ENCODE assay signal across 19 mouse cellular contexts in genomic region chrX:56430601-56431000, GRCm38 (mm10). TPM values are rescaled to one million over a fixed set of nuclear protein-coding genes. Genes with fewer than 3 reads are reported as not detected.
DNase-seq lines count a peak whose midpoint lies in the region; ATAC-seq and TF ChIP-seq lines count a peak whose summit lies in the region.
"Had no signal": no experiment of that assay in that cellular context is flagged by ENCODE, and none has a peak within 500 bp of the region (broad histone marks: within the 10 kb centered on the region; RNA-seq: fewer than 3 reads in every experiment).

No protein-coding gene starts in this region.

- peak; percentile 54 for TF ChIP-seq CTCF in gastrocnemius, adult 2 months (IDR thresholded peaks at IDR 0.05)
- TF ChIP-seq CTCF in liver, postnatal 0 days (IDR thresholded peaks at IDR 0.05; ENCODE audit: low read depth): peak; percentile 57
- peak; percentile 62 for TF ChIP-seq CTCF in Patski (IDR thresholded peaks at IDR 0.05)

- in situ Hi-C loops in Patski (cut with MboI; ENCODE audit: low pct_unique_long_range_greater_than_20kb): loop anchor here (5.0 to 25.0 kb wide), 2 partner anchors 57 to 407 kb away; no protein-coding TSS in a partner anchor

- no peaks in the 10 kb centered on the region for H3K36me3 ChIP-seq in liver, postnatal 0 days (replicated peaks; ENCODE audit: insufficient read depth, low read length)
- H3K36me3 ChIP-seq in liver, embryonic 11.5 days (ENCODE audit: control insufficient read depth, insufficient read depth, low read length): no peaks in the 10 kb centered on the region
- H3K36me3 ChIP-seq in embryonic facial prominence, embryonic 10.5 days (replicated peaks): no peaks in the 10 kb centered on the region
- H3K36me3 ChIP-seq: embryonic facial prominence, embryonic 15.5 days; hindbrain, embryonic 12.5 days; neural tube, embryonic 13.5 days had no signal

- H3K9me3 ChIP-seq in liver, postnatal 0 days (ENCODE audit: low read length): no peaks in the 10 kb centered on the region
- H3K9me3 ChIP-seq in liver, embryonic 11.5 days (ENCODE audit: control insufficient read depth, low read length): no peaks in the 10 kb centered on the region
- H3K9me3 ChIP-seq in embryonic facial prominence, embryonic 10.5 days: peaks cover 4% of the 10 kb centered on the region; the same call in 1 of the 2 replicates
- H3K9me3 ChIP-seq: embryonic facial prominence, embryonic 15.5 days; forebrain, embryonic 13.5 days; hindbrain, embryonic 12.5 days; neural tube, embryonic 13.5 days had no signal

- WGBS in liver, postnatal 0 days (ENCODE audit: insufficient replicate concordance): 49% methylated on average over 2 of the region's 2 CpGs
- WGBS in liver, embryonic 11.5 days: 48% methylated on average over 2 of the region's 2 CpGs
- 53% methylated on average over 2 of the region's 2 CpGs for WGBS in embryonic facial prominence, embryonic 10.5 days

- no peak overlapping the region for H3K9ac ChIP-seq in liver, postnatal 0 days (replicated peaks)
- no peak overlapping the region for H3K9ac ChIP-seq in liver, embryonic 11.5 days (ENCODE audit: low read depth, low read length)
- H3K9ac ChIP-seq: embryonic facial prominence, embryonic 15.5 days; forebrain, embryonic 13.5 days; hindbrain, embryonic 12.5 days; neural tube, embryonic 13.5 days had no signal

- POLR2A ChIA-PET in Patski (lab: Charles Lee): no interaction called here

- CTCF ChIA-PET in Patski (lab: Charles Lee): interaction anchor here (1.7 kb wide), 1 partner anchor 59 kb away, joined by 8 read pairs; no protein-coding TSS in a partner anchor

- H3K27me3 ChIP-seq in liver, postnatal 0 days (ENCODE audit: insufficient read depth, low read length): no peaks in the 10 kb centered on the region
- no peaks in the 10 kb centered on the region for H3K27me3 ChIP-seq in liver, embryonic 11.5 days (replicated peaks; ENCODE audit: control insufficient read depth, insufficient read depth, low read length)
- H3K27me3 ChIP-seq in Patski: peaks cover 8% of the 10 kb centered on the region
- H3K27me3 ChIP-seq in embryonic facial prominence, embryonic 10.5 days (replicated peaks; ENCODE audit: low read depth, poor library complexity, severe bottlenecking): no peaks in the 10 kb centered on the region
- H3K27me3 ChIP-seq: embryonic facial prominence, embryonic 15.5 days; forebrain, embryonic 13.5 days; hindbrain, embryonic 12.5 days; neural tube, embryonic 13.5 days had no signal

- intact Hi-C loops in gastrocnemius, adult 2 months (cut with DNase I): no loop called here
- intact Hi-C loops in gastrocnemius, postnatal 14 days (cut with DNase I; ENCODE audit: low total_unique reads): no loop called here

- H3K4me3 ChIP-seq in gastrocnemius, adult 2 months: no peak overlapping the region
- no peak overlapping the region for H3K4me3 ChIP-seq in liver, postnatal 0 days (ENCODE audit: low read depth, low read length)
- no peak overlapping the region for H3K4me3 ChIP-seq in liver, embryonic 11.5 days (ENCODE audit: low read depth, low read length)
- no peak overlapping the region for H3K4me3 ChIP-seq in embryonic facial prominence, embryonic 10.5 days
- H3K4me3 ChIP-seq: embryonic facial prominence, embryonic 15.5 days; forebrain, embryonic 13.5 days; hindbrain, embryonic 12.5 days; neural tube, embryonic 13.5 days had no signal

- H3K27ac ChIP-seq in gastrocnemius, adult 2 months: no peak overlapping the region
- H3K27ac ChIP-seq in liver, postnatal 0 days (ENCODE audit: low read depth): no peak overlapping the region
- no peak overlapping the region for H3K27ac ChIP-seq in liver, embryonic 11.5 days (ENCODE audit: low read depth, low read length)
- no peak overlapping the region for H3K27ac ChIP-seq in embryonic facial prominence, embryonic 10.5 days (replicated peaks)
- H3K27ac ChIP-seq: embryonic facial prominence, embryonic 15.5 days; forebrain, embryonic 13.5 days; hindbrain, embryonic 12.5 days; neural tube, embryonic 13.5 days had no signal

- TF ChIP-seq EP300 in liver, postnatal 0 days (IDR thresholded peaks at IDR 0.05; ENCODE audit: low read depth): no peak

- no peak overlapping the region for H3K4me2 ChIP-seq in liver, postnatal 0 days (ENCODE audit: low read depth, low read length)
- no peak overlapping the region for H3K4me2 ChIP-seq in liver, embryonic 11.5 days
- H3K4me2 ChIP-seq: embryonic facial prominence, embryonic 15.5 days; forebrain, embryonic 13.5 days; heart, embryonic 11.5 days; hindbrain, embryonic 12.5 days; neural tube, embryonic 13.5 days had no signal

- no peaks in the 10 kb centered on the region for H3K4me1 ChIP-seq in liver, postnatal 0 days (ENCODE audit: insufficient read depth)
- no peaks in the 10 kb centered on the region for H3K4me1 ChIP-seq in liver, embryonic 11.5 days (replicated peaks; ENCODE audit: control insufficient read depth, insufficient read depth, low read length)
- no peaks in the 10 kb centered on the region for H3K4me1 ChIP-seq in embryonic facial prominence, embryonic 10.5 days
- H3K4me1 ChIP-seq: embryonic facial prominence, embryonic 15.5 days; forebrain, embryonic 13.5 days; hindbrain, embryonic 12.5 days; neural tube, embryonic 13.5 days had no signal

- DNase-seq in gastrocnemius, adult 2 months: no peak
- DNase-seq in gastrocnemius, postnatal 14 days: no peak
- DNase-seq in liver, postnatal 0 days: no peak
- no peak for DNase-seq in liver, embryonic 11.5 days (ENCODE audit: low spot score)
- peak; percentile 5 for DNase-seq in 416B (ENCODE audit: low read depth)
- DNase-seq in Patski (ENCODE audit: low read depth, low spot score): no peak
- no peak for DNase-seq in embryonic facial prominence, embryonic 10.5 days (ENCODE audit: low spot score)
- no peak for DNase-seq in adrenal gland, adult 18-20 months (ENCODE audit: low spot score in 2 of 2)
- DNase-seq: adrenal gland, postnatal 25 days; kidney, adult 2 months had no signal

- ATAC-seq in liver, postnatal 0 days: no peak
- ATAC-seq in liver, embryonic 11.5 days (replicated peaks; ENCODE audit: low FRiP score): no peak
- ATAC-seq in Patski: no peak
- ATAC-seq: forebrain, embryonic 13.5 days; midbrain, embryonic 16.5 days had no signal

RNA-seq across cellular contexts. Expression of gene Gm2174, which starts 17.2 kb away (rescaled TPM):
- total RNA-seq in gastrocnemius, adult 2 months (2021): 1 to 10 TPM; 1.2 to 1.5 TPM
- total RNA-seq in gastrocnemius, postnatal 14 days (2021): under 1 TPM in 1 of 2 experiments, not detected in 1; 0.91 TPM
- polyA plus RNA-seq in liver, postnatal 0 days (2015; fragmentation: Nextera tagmentation; extraction: Ambion mirVana): 0.90 TPM in 1 of 2 replicates, not detected in the other
- polyA plus RNA-seq in liver, embryonic 11.5 days (2014; fragmentation: Nextera tagmentation; extraction: Ambion mirVana): 2.1 and 2.2 TPM in 2 replicates
- polyA plus RNA-seq in Patski (2021): not detected
- 0.61 and 1.2 TPM in 2 replicates for polyA plus RNA-seq in embryonic facial prominence, embryonic 10.5 days (2016; fragmentation: Nextera tagmentation; extraction: Ambion mirVana)
- total RNA-seq in adrenal gland, adult 18-20 months (2021): not detected
- total RNA-seq: adrenal gland, postnatal 25 days; layer of hippocampus, adult 18-20 months; left cerebral cortex, postnatal 10 days; liver, adult 2 months had no signal
- polyA plus RNA-seq: hindbrain, embryonic 12.5 days; kidney, adult 2 months; liver, adult 2 months; midbrain, embryonic 16.5 days; neural tube, embryonic 13.5 days had no signal

RNA-seq across cellular contexts. Expression of gene Ints6l, which starts 24.1 kb away (rescaled TPM):
- 1 to 10 TPM; 4.7 to 5.9 TPM for total RNA-seq in gastrocnemius, adult 2 months (2021)
- 1 to 10 TPM; 5.9 to 6.0 TPM for total RNA-seq in gastrocnemius, postnatal 14 days (2021)
- polyA plus RNA-seq in liver, postnatal 0 days (2015; fragmentation: Nextera tagmentation; extraction: Ambion mirVana): 12.8 and 14.1 TPM in 2 replicates
- polyA plus RNA-seq in liver, embryonic 11.5 days (2014; fragmentation: Nextera tagmentation; extraction: Ambion mirVana): 41.8 and 44.8 TPM in 2 replicates
- 6.3 TPM for polyA plus RNA-seq in Patski (2021)
- polyA plus RNA-seq in embryonic facial prominence, embryonic 10.5 days (2016; fragmentation: Nextera tagmentation; extraction: Ambion mirVana): 22.9 and 24.8 TPM in 2 replicates
- 10 to 100 TPM; 19.4 to 31.1 TPM for total RNA-seq in adrenal gland, adult 18-20 months (2021)

RNA-seq across cellular contexts. Expression of gene Smim10l2a, which starts 56.2 kb away (rescaled TPM):
- total RNA-seq in gastrocnemius, adult 2 months (2021): not detected
- under 1 TPM; 0.09 to 0.14 TPM for total RNA-seq in gastrocnemius, postnatal 14 days (2021)
- 0.13 and 0.22 TPM in 2 replicates for polyA plus RNA-seq in liver, postnatal 0 days (2015; fragmentation: Nextera tagmentation; extraction: Ambion mirVana)
- 1.2 and 2.2 TPM in 2 replicates for polyA plus RNA-seq in liver, embryonic 11.5 days (2014; fragmentation: Nextera tagmentation; extraction: Ambion mirVana)
- polyA plus RNA-seq in Patski (2021): 0.46 TPM
- polyA plus RNA-seq in embryonic facial prominence, embryonic 10.5 days (2016; fragmentation: Nextera tagmentation; extraction: Ambion mirVana): 5.3 and 6.7 TPM in 2 replicates
- under 1 TPM; 0.30 to 0.54 TPM for total RNA-seq in adrenal gland, adult 18-20 months (2021)
